Mouse (Mus musculus): ENCODE data around the gene Fam89b.
"Not testable (repeated sequence)": the region's sequence is repeated elsewhere in the genome, so short reads cannot be mapped to it uniquely, and the experiment has no call there.

The Fam89b gene

DNA sequence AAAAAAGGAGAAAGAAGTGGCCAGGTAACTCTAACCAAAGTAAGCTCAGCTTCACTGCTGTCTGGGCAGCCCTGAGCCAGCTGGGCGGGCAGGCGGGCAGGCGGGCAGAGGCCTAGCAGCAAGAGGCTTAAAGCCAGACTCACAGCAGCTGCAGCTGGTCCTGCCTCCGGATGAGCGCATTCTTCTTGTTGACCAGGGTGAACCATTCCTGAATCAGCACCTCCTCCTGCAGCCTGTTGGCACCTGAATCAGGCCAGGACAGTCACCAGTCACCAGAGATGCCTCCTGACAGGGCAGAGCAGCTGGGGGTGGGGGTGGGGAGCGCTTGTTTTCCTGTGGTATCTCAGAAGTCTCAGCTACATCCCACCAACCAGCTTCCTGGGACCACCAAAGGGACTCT is 19.4 kb downstream of the Fam89b start:
- DNase-seq = no peak

DNA sequence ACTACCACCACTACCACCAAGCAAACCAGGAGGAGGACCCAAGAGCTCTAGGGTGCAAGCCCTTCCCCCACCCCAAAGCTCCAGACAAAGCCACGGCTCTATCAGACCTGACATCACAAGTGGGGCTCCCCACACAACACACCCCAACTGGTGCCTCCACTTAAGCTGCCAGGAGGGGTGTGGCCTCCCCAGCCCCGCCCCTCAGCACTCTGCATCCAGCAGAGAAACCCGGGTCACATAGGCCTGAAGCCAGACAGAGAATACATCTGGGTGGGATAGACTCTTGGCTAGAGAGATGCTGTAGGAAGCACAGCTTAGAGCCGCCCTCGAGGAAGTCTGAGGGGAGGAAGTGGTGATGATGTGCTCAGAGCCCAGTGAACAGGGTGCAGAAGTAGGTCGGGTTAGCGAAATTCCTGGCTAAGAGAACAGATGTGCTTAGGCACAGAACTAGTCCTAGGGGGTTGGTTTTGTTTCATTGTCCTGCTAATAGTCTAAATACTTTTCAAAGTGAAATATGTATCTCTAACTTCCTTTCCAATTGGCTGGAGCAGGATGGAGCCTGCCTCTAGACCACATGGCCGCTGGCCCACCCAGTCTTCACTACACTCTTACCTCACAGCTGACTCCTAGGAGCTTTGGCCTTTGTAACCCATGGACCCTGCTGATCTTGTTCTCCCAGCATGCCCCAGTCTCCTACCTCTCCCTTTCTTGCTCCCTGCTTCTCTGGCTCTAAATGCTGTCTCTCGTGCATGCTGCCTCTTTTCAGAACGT is 24.5 kb downstream of the Fam89b start:
- no peak for DNase-seq

DNA sequence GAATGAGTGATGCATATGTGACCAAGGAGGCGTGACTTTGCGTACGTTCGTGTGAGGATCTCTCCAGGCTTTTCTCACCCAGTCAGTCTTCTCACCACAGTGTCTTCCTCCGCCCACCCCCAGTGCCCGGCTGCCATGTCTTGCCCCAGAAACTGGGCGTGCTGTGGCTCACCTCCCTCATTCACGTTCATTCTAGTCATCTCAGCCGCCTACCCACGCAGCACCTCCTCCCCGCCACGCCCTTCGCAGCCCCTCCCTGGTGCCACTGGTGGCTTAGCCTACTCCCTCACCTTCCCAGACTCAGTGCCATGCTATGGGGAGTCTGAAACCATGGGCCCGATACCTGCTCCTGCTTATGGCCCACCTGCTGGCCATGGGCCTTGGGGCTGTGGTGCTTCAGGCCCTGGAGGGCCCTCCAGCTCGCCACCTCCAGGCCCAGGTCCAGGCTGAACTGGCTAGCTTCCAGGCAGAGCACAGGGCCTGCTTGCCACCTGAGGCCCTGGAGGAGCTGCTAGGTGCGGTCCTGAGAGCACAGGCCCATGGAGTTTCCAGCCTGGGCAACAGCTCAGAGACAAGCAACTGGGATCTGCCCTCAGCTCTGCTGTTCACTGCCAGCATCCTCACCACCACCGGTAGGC is 25.2 kb downstream of the Fam89b start, which contains the start of gene Kcnk7:
TSS of gene Kcnk7 (plus strand) at position 205 of the 638 bp plus-strand sequence.
- DNase-seq = no peak

DNA sequence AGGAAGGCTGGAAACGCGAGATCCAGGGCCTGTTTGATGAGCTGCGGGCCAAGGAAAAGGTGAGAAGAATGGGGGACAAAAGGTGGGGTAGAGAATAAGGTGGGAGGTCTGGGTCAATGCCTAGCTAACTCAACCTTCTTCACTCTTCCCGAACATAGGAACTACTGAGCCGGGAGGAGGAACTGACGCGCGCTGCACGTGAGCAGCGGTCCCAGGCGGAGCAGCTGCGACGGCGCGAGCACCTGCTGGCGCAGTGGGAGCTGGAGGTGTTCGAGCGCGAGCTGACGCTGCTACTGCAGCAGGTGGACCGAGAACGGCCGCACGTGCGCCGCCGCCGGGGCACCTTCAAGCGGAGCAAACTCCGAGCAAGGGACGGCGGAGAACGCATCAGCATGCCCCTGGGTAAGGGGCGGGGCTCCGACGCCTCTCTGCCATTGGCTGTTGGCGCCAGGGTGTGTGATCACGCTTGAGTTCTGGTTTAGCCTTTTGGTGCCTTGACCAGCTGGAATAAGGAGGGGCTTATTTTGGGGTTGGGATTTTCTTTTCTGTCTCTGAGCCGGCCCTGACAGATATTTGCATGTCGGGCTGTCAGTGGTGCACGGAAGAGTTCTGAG is 33.5 kb downstream of the Fam89b start:
- no peak for DNase-seq

DNA sequence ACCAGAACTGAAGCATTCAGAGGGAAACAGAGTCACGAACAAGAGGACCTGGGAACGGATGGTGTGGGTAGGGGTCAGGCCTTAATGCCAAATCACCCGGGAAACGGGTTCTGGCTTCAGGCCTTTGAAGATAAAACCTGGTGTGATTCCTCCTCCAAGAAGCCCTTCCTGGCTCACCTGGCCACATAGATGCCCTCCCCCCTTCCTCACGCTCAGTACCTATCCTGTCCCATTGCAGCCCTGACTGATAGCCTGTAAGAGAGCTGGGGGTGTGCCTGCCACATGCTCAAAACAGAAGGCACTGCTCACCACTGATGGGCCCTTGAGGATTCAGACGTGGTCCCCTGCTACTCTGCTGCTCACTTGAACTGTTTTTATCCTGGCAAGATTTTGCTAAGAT is 35.7 kb downstream of the Fam89b start:
- no peak for DNase-seq

DNA sequence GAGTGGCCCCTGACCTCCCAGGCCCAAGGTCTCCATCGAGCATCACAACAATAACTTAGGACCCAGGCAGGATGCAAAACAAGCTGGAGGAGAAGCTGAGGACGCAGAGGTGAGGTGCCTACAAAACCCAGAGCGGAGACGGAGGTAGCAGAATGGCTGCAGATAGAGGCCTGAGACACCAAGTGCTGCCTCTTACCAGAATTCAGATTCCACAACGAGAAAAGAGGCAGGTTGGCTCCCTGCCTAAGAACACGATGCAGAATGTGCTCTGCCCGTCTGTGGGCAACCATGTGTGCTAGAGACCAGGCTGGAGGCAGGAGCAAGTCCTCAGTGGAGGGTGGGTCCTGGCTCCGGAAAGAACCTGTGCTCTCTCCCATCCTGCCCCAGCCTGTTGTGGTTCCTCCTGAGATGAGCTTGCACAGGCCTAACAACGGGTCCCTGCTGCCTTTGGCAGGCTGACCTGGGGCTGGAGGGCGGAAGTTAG is 36.5 kb downstream of the Fam89b start:
- DNase-seq = no peak

DNA sequence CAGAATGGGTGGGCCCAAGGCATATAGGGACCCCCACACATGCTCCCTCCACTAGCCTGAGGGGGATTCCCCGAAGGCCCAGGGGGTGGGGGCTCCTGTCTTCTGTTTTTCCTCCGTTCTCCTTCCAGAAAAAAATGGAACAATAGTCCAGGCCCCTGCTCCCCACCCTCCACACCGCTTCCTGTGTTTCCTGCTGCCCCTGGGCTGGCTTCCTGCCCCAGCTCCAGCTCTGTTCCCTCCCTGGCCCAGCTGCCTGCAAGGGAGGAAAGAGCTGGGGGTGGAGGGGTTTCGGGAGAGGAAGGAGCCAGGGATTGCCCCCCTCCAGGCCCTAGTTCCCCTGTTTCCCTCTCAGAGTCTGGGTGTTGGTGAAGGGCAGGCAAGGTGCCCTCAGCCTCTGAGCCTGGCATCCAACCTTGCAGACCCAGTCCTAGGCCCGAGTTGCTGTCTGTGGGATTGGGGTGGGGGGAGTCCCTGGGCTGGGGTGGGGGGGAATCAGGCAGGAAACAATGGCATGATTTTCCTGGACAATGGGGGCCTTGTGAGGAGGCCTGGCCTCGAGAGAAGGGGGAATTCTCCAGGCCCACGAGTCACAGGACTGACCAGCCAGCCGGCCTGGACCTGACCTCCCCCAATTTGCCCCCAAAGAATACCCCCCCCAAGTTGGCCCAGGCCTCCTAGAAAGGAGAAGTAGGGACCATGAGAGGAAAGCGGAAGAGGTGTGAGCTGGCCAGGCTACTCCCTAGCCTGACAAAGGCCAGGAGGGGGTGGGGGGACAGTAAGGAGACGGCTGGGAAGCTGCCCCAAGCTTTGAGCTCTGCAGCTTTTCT is 37.2 kb downstream of the Fam89b start:
- DNase-seq = no peak

DNA sequence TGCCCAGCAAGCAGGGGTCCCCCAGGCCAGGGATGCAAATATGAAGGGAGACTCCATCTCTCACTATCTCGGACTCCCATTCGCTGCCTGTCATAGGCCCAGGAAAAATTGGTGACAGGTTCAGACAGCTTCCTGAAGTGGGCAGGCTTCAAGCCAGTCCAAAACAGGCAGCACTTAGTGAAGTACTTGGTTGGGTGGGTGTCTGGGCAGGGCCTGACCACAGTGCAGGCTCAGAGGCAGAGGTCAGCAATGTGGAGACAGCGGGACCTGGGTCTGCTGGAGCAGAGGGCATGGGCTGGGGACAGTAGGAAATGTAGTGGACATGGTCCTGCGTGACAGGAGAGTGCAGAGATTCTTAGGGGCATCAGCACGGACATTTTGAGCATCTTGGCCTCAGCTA is 37.9 kb downstream of the Fam89b start:
- DNase-seq = no peak

DNA sequence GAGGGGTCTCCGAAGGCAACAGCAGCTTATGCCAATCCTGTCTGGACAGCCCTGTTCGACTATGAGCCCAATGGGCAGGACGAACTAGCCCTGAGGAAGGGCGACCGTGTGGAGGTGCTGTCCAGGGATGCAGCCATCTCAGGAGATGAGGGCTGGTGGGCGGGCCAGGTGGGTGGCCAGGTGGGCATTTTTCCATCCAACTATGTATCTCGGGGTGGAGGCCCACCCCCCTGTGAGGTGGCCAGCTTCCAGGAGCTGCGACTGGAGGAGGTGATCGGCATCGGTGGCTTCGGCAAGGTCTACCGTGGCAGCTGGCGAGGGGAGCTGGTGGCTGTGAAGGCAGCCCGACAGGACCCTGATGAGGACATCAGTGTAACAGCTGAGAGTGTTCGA is 39.1 kb downstream of the Fam89b start:
- peak; percentile 49 for DNase-seq

DNA sequence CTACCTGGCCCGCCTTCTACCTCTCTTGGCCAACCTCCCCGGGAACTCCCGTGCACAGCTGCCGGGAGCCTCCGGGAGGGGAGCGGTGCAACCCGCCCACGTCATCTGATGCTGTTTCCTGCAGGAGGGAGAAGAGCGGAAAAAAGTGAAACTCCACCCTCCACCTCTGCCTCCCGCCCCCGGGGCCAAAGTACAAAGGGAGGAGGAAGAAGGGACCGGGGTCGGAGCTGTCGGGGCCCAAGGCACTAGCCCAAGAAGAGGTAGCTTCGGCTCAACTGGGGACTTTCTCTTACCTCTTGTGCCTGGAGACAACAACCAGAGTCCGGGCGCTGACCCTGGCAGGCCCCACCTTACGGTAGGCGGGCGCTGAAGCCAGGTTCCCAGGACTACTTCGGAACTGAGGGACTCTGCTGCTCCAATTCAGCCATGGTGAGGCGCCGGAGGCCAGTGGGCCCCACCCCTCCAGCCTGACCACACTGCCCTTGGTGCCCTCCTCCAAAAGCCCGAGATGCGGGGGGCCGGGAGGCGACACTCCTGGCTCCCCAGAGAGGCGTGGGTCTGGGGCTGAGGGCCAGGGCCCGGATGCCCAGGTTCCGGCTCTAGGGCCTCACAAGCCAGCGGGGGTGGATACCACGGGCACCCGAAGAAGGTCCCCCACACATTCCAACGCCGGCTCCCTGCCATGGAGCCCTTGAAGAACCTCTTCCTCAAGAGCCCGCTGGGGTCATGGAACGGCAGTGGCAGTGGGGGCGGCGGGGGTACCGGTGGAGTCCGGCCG is 39.7 kb downstream of the Fam89b start:
- DNase-seq = peak; percentile 66

DNA sequence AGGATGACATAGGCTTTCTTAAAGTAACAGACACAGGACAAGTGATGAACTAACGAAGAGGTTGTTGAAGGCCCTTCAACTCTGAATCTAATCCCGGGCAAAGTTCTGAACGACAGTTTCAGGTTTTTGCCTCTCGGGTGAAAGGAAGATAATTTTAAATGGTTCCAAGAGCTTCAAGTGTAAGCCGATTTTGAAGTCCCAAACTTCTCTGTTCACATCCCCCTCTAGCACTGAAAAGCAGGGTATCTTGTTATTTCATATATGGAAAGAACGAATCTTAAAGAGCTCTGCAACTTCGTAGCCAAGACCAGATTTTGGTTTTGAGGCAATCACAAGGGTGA is 40.4 kb downstream of the Fam89b start:
- no peak for DNase-seq

DNA sequence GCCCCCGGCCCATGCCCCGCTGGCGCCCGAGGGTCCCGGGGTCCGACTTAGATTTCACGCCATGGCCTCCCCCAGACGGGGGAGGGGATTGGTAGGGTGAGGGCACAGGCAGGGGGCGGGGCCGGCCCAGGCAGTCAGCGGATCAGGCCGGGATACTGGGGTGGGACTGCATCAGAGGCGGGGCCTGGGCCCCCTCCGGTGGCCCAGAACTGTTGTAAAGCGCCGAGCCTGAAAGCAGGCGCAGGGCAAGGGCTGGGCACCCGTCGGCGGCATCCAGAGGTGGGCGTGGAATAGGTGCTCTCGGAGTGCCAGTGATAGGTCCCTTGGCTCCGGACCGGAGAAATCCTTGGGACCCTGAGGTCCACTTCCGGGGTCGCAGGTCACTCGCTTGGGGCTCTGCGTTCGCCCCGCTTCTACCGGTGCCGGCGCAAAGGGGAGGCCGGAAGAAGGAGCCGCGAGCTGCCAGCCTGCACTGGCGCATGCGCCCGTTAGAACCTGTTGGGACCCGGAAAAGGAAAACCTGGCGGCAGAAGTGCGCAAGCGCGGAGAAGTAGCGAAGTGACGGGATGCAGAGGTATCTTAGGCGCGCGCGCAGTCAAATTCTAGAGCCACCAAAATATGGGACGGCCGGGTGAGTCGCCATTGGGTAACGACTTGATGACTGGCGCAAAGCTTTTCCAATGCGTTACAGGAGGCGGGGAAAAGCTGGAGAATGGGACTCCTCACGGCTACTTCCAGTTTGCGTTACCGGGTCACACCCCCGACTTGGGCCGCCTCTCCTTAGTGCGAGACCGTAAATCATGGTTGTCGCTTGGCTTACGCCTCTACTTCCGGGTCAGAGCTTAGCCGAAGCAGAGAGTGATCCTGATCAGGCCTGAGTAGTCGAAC is 41.0 kb downstream of the Fam89b start, which contains the start of the genes Map3k11 and Pcnx3:
TSS of gene Map3k11 (plus strand) at position 543 of the 888 bp plus-strand sequence.
TSS of gene Pcnx3 (minus strand) at position 709 of the 888 bp plus-strand sequence.
- DNase-seq = peak; percentile 96

DNA sequence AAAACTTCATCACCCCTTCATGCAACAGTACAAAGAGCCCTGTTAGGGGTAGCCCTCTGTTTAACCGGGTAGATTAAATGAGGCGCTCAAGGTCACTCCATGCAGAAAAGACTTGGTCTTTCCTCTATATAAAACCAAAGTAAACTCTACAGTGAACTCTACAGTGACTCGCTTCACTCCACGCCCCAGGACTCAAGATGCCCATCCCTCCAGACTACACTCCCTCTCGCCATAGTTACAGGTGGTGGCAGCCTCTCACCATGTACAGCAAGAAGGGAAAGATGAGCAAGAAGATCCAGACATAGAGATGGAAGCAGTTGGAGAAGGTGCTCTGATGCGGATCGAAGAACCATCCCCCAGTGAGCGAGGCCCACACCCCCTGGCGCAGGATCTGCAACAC is 41.7 kb downstream of the Fam89b start:
- DNase-seq = no peak

DNA sequence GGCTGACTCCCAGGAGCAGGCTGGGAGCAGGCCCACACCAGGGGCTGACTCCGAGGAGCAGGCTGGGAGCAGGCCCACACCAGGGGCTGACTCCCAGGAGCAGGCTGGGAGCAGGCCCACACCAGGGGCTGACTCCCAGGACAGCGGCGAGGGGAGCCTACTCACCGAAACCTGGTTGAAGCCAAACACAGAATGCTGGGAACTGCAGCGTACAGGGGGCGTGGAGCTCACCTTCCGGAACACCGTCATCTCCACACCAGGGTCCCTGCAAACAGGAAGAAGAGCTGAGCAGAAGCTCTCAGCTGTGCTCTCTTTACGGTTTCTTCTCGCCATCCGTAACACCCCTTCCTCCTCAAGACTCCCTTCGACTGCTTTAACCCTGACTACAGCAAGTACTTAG is 42.5 kb downstream of the Fam89b start:
- DNase-seq = not testable (repeated sequence)

DNA sequence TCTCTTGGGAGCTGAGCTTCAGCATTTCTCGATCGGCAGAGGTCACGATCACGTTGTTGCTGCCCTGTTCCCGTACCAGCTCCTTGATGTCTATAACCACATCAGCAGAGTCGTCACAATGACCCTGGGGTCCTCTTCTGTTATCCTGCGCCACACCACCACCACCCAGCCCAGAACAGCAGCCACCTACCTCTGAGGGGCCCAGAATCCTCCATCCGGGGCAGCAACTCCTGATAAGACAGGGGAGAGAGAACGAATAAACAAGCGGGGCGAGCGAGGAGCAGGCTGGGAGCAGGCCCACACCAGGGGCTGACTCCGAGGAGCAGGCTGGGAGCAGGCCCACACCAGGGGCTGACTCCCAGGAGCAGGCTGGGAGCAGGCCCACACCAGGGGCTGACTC is 43.0 kb downstream of the Fam89b start:
- no peak for DNase-seq

DNA sequence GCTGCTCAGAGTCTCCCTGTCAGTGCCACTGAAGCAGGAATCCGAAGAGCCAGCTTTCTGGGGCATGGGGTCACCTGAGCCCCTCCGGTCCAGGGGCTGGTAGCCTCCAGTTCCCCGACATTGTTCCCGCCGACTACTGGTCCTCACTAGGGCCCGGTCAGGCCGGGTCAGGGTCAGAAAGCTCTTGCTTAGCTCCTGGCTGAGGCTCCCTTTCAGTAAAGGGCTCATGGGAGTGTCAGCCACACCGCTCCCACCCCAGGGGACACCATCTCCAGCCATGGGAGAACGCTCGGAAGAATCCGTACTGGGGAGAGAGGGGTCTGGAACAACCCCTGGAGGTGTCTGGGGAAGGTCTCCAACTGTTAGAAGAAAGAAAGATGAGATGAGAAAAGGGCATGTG is 43.6 kb downstream of the Fam89b start:
- no peak for DNase-seq

DNA sequence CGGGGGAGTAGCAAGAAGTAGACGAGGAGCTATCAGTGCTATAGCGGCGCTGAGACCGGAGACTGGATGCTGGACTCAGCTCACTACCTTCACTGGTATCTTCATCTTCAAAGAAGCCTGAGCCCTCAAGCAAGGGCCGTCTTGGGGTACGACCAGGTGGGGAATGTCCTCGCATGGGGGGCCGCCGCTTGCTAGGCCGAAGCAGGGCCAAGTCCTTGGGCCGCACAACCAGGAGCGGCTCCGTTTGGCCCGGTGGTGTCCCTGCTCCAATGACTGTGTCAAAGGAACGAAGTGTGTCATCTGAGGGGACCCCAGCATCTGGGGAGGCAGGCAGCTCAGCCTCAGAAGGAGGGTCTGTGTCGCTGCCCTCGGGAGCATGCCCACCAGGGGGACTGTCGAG is 44.0 kb downstream of the Fam89b start:
- no peak for DNase-seq

DNA sequence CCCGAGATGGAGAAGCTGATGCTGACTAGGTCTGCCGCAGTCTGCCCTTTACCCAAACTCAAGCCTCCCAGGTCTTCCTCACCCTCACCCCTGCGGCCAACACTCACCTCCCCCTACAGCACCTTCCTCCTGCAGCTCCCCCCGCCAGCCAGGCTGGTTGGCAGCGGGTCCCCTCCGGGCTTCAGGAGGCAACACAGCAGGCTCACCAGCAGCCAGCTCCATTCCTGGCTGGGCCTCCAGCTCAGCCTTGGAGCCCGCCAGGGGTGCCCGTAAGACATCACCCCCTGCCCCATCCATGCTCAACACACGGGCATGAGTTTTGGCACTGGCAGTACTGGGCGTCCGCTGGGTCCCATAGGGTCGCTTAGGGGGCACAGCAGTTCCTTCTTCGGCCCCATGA is 44.5 kb downstream of the Fam89b start:
- no peak for DNase-seq

DNA sequence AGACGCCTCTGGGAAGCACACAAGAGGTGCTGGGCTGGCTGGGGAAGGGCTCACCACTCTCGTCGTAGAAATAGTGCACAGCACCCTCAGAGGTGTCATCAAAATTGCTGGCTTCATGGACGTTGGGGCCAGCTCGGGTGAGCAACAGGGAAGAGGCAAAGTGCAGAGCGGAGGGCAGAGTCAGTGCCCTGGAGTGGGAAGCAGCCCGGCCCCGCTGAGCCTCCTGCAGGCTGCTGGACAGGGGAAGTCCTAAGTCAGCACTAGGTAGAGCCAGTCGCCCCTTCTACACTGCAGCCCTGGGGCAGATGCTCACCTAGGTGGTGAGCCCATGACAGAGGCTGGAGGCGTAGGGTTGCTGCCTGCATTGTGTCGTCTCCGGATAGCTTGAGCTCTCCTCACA is 45.2 kb downstream of the Fam89b start:
- no peak for DNase-seq

DNA sequence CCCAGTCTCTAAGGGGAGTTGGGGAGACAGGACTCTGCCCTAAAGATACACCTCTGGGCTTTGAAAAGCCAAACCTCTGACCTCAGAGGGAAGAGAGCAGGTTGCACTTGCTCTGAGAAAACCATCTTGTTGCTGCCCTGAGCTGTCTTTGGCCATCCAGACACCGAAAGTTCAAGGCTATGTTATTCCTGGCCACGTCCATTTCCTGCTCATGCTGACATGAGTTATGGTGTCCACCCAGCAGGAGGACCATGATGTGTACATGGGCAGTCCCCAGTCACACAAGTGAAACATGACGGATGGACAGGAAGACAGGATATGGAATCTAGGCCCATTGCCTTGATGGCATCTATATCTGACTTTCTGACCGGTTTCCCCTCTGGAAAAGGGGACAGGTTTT is 49.0 kb downstream of the Fam89b start:
- DNase-seq = no peak

Measured in cerebellum, adult 8-10 months (tissue).